Mouse (Mus musculus) embryonic fibroblast, embryonic 13.5 days (primary cell): ENCODE results near the gene Ntrk2.
"Not testable (repeated sequence)": the region's sequence is repeated elsewhere in the genome, so short reads cannot be mapped to it uniquely, and the experiment has no call there.

Experiments used
- CTCF ChIP-seq: IDR thresholded peaks from 2 replicates; pipeline ENCODE4 v1.5.1; 2011; ENCODE audit warnings: mild to moderate bottlenecking, control low read depth, low read length, moderate library complexity, borderline replicate concordance; ENCODE audit not compliant: insufficient read depth
- POLR2A ChIP-seq: IDR thresholded peaks from 2 replicates; pipeline ENCODE4 v1.6.1; 2011; ENCODE audit warnings: low read depth, mild to moderate bottlenecking, control low read depth, low read length, moderate library complexity

DNA sequence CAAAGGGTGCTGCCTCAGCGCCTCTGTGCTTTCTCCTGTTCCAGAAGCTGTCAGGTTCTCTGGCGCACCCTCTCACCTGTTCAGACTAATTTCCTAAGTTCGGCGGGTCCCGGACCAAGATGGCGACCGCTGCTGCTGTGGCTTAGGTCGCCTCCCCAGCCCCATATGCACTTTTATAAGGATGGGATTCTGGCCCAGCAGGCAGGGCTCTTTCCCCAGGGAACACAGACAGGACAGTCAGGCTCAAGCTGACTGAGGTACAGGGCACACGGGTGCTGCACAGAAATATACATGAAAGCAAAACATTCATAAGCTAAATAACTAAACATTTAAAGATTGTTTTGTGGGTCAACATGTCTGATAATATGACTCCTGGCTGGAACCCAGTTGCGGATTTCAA is 301.4 kb downstream of the Ntrk2 start:
- not testable (repeated sequence) for TF ChIP-seq CTCF, POLR2A
